Mouse (Mus musculus) lung, postnatal 0 days (tissue): ENCODE measurements around the gene Ndufb5.

Experiments used
- CTCF ChIP-seq: IDR thresholded peaks from 2 replicates; pipeline ENCODE4 v1.5.1; 2016; ENCODE audit warnings: antibody characterized with exemption, mild to moderate bottlenecking
- EP300 ChIP-seq: IDR thresholded peaks from 2 replicates; pipeline ENCODE4 v1.6.1; 2016; ENCODE audit warnings: antibody characterized with exemption, mild to moderate bottlenecking, control low read depth

- TF ChIP-seq CTCF = no peak
- TF ChIP-seq EP300 = no peak
These were observed 8.2 kb downstream of the Ndufb5 start for GRCm38 (mm10) chr3:32745001-32745400.
